Mouse (Mus musculus): ENCODE data around the gene Gadd45g. TPM values are rescaled to one million over a fixed set of nuclear protein-coding genes. Genes with fewer than 3 reads are reported as not detected.

The Gadd45g gene
- polyA plus RNA-seq, 1 experiment from 2014 or later = 33.0 TPM

DNA sequence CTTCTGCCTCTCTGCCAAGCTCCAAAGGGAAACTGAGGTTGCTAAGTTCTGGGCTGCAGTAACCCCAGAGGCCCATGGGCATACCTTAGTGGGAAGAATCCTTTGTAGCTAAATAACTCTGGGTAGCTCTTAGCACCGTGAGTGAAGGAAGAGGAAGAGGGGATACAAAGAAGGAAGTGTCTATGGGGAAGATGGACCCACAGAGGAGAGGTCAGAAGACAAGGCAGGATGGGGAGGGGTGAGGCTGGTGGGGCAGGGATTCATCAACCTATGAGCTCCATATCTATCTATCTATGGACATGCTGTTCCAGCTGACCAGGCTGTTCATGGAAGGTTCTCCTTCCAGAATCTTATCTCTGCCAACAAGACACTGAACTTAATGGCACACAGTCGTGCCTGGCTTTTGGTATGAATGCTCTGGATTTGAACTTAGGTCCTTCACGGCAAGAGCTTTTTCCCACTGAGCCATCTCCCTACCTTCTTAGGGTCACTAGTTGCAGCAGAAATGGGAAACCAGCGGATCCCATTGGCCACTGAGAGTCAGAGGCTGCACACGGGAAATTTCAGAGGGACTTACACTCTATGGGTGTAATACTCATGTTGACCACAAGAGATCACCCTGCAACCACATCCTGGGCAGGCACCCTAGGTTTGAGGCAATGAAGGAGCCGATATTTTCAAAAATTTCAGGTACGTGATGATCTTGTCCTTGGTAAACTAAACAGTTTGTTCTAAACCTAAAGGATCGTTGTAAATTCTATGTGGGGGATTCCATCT lies 7.0 kb upstream of the Gadd45g start:
- H3K9me3 ChIP-seq (ENCODE audit: control insufficient read depth, low read length) = no peaks in the 10 kb centered on the region
- ATAC-seq (replicated peaks; ENCODE audit: low FRiP score, low TSS enrichment, low read depth) (no peak), DNase-seq (ENCODE audit: low spot score) (no peak)
- 17% methylated on average over 8 of the region's 8 CpGs for WGBS
- H3K4me3 ChIP-seq (ENCODE audit: low read depth, low read length) = no peak overlapping the region
- H3K27ac ChIP-seq (ENCODE audit: low read depth) = no peak overlapping the region
- no peaks in the 10 kb centered on the region for H3K27me3 ChIP-seq (replicated peaks; ENCODE audit: control insufficient read depth, insufficient read depth, low read length)
- no peak overlapping the region for H3K9ac ChIP-seq (ENCODE audit: low read length)
- no peaks in the 10 kb centered on the region for H3K36me3 ChIP-seq (ENCODE audit: control insufficient read depth, insufficient read depth, low read length)
- H3K4me1 ChIP-seq (replicated peaks; ENCODE audit: control insufficient read depth, insufficient read depth, low read length) = peaks cover 7% of the 10 kb centered on the region
- no peak overlapping the region for H3K4me2 ChIP-seq (ENCODE audit: low read length)

DNA sequence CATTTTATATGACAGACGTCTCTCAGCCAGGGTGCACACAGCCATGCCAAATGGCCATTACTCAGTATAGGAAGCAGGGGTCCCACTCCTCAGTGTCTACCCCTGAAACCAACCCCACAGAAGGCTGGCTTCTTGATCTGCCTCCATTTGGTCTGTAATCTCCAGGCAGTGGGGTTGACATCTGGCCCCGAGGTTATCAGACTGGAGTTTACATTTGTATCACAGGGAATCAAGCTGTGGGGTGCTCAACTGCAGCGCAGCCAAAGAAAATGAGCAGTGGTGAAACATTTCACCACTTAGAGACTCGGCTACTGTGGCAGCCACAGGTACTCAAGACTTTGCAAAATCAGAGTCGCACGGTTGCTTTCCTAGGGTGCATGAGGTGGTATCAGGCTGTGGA lies 5.8 kb upstream of the Gadd45g start:
- Histone ChIP-seq H3K36me3 (ENCODE audit: control insufficient read depth, insufficient read depth, low read length) (no peaks in the 10 kb centered on the region), H3K4me2 (ENCODE audit: low read length) (no peak overlapping the region), H3K9ac (ENCODE audit: low read length) (no peak overlapping the region), H3K27ac (ENCODE audit: low read depth) (no peak overlapping the region), H3K27me3 (replicated peaks; ENCODE audit: control insufficient read depth, insufficient read depth, low read length) (no peaks in the 10 kb centered on the region), H3K9me3 (ENCODE audit: control insufficient read depth, low read length) (no peaks in the 10 kb centered on the region), H3K4me1 (replicated peaks; ENCODE audit: control insufficient read depth, insufficient read depth, low read length) (peaks cover 7% of the 10 kb centered on the region), H3K4me3 (ENCODE audit: low read depth, low read length) (no peak overlapping the region)
- no peak for DNase-seq (ENCODE audit: low spot score)
- whole genome bisulfite sequencing = 44% methylated on average over 6 of the region's 6 CpGs
- no peak for ATAC-seq (replicated peaks; ENCODE audit: low FRiP score, low TSS enrichment, low read depth)

DNA sequence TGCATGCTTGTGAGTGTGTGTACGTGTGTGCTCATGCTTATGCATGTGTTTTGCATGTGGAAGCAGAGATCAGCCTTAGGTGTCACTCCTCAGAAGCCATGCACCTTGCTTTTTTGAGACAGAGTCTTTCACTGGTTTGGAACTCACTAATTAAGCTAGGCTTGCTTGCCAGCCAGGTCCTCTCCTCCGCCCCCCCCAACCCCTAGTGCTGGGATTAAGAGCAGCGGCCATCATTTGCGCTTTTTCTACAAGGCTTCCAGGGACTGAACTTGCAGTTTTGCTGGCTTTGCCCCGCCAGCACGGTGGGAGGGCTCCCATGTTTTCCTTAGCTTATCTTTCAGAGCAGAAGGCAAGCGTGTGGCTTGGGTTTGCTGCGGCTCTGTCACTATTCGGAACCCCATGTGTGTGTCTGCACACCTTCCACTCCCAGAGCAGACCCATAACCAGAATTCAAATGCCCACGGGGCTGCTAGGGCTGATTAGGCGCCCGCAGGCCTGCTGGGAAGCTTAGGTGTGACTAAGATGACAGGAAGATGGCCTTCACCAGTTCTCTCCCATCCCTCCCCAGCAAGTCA lies 4.8 kb upstream of the Gadd45g start:
- no peak overlapping the region for H3K9ac ChIP-seq (ENCODE audit: low read length)
- DNase-seq (ENCODE audit: low spot score) (no peak), ATAC-seq (replicated peaks; ENCODE audit: low FRiP score, low TSS enrichment, low read depth) (no peak)
- no peaks in the 10 kb centered on the region for H3K36me3 ChIP-seq (ENCODE audit: control insufficient read depth, insufficient read depth, low read length)
- H3K4me2 ChIP-seq (ENCODE audit: low read length) = no peak overlapping the region
- 34% methylated on average over 12 of the region's 12 CpGs for WGBS
- no peaks in the 10 kb centered on the region for H3K9me3 ChIP-seq (ENCODE audit: control insufficient read depth, low read length)
- peaks cover 7% of the 10 kb centered on the region for H3K4me1 ChIP-seq (replicated peaks; ENCODE audit: control insufficient read depth, insufficient read depth, low read length)
- H3K4me3 ChIP-seq (ENCODE audit: low read depth, low read length) = no peak overlapping the region
- H3K27ac ChIP-seq (ENCODE audit: low read depth) = no peak overlapping the region
- no peaks in the 10 kb centered on the region for H3K27me3 ChIP-seq (replicated peaks; ENCODE audit: control insufficient read depth, insufficient read depth, low read length)

DNA sequence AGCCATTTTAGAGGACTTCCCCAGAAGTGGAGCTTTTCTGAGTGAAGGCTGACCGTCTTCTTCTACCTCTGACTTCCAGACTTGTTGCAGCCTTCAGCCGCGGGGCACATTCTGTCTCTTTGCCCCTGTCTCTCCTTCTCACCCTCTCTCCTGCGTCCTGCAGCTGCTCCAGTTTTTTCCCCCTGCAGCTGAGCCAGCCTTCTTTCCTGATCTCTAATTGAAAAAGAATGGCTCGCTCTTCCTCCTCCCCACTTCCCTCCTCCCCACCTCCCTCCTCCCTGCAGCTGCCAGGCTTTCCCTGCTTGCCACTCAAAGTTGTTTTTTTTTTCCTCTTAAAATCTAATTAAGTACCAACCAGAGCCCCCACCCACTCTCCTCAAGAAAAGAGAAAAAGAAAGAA lies 4.3 kb upstream of the Gadd45g start:
- no peaks in the 10 kb centered on the region for H3K9me3 ChIP-seq (ENCODE audit: control insufficient read depth, low read length)
- no peaks in the 10 kb centered on the region for H3K36me3 ChIP-seq (ENCODE audit: control insufficient read depth, insufficient read depth, low read length)
- 40% methylated on average over 5 of the region's 5 CpGs for WGBS
- H3K27ac ChIP-seq (ENCODE audit: low read depth) = no peak overlapping the region
- H3K4me3 ChIP-seq (ENCODE audit: low read depth, low read length) = no peak overlapping the region
- DNase-seq (ENCODE audit: low spot score) (no peak), ATAC-seq (replicated peaks; ENCODE audit: low FRiP score, low TSS enrichment, low read depth) (no peak)
- no peaks in the 10 kb centered on the region for H3K27me3 ChIP-seq (replicated peaks; ENCODE audit: control insufficient read depth, insufficient read depth, low read length)
- H3K4me1 ChIP-seq (replicated peaks; ENCODE audit: control insufficient read depth, insufficient read depth, low read length) = peaks cover 7% of the 10 kb centered on the region
- H3K9ac ChIP-seq (ENCODE audit: low read length) = no peak overlapping the region
- H3K4me2 ChIP-seq (ENCODE audit: low read length) = peak overlapping the region; percentile 28

DNA sequence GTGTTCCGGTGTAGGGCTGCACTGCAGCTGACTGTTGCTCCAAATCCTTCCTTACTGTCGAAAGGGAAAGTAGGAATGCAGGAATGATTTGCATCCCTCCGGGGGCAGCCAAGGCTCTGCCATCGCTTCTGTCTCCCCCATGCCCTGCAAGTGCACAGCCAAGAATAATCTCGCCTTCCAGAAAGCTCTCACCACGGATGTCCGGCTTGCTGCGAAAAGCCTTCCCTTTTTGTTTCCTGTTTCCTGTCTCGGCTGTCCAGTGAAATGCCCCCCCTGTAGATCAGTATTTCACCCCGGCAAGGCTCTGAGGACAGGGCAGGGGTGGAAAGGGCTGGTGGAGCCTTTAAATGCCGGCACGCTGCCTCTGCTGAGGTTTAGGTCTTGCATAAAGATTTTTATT lies 3.7 kb upstream of the Gadd45g start:
- H3K27me3 ChIP-seq (replicated peaks; ENCODE audit: control insufficient read depth, insufficient read depth, low read length) = no peaks in the 10 kb centered on the region
- no peak overlapping the region for H3K4me3 ChIP-seq (ENCODE audit: low read depth, low read length)
- H3K36me3 ChIP-seq (ENCODE audit: control insufficient read depth, insufficient read depth, low read length) = no peaks in the 10 kb centered on the region
- peaks cover 7% of the 10 kb centered on the region for H3K4me1 ChIP-seq (replicated peaks; ENCODE audit: control insufficient read depth, insufficient read depth, low read length)
- 17% methylated on average over 12 of the region's 12 CpGs for WGBS
- peak overlapping the region; percentile 28 for H3K4me2 ChIP-seq (ENCODE audit: low read length)
- no peaks in the 10 kb centered on the region for H3K9me3 ChIP-seq (ENCODE audit: control insufficient read depth, low read length)
- no peak overlapping the region for H3K9ac ChIP-seq (ENCODE audit: low read length)
- DNase-seq (ENCODE audit: low spot score) (no peak), ATAC-seq (replicated peaks; ENCODE audit: low FRiP score, low TSS enrichment, low read depth) (no peak)
- no peak overlapping the region for H3K27ac ChIP-seq (ENCODE audit: low read depth)

DNA sequence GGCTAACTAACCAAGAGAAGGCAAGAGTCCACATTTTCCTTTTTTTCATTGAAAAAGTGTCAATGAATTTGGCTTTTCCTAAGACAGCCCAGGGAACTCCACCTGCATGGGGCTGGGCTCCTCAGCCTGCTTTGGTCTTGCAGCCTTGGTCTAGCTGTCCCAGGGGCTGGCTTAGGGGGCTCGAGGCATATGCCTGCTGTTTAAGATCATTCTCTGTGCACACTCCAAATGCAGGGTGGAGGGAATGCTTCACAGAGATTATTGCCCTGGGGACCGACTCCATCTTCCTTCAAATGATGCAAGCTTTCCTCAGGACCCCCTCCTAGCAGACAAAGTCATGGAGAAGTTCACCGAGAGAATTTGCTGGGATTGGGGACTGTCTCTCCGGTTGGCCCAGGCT lies 3.2 kb upstream of the Gadd45g start:
- peaks cover 8% of the 10 kb centered on the region for H3K4me1 ChIP-seq (replicated peaks; ENCODE audit: control insufficient read depth, insufficient read depth, low read length)
- no peaks in the 10 kb centered on the region for H3K27me3 ChIP-seq (replicated peaks; ENCODE audit: control insufficient read depth, insufficient read depth, low read length)
- no peaks in the 10 kb centered on the region for H3K9me3 ChIP-seq (ENCODE audit: control insufficient read depth, low read length)
- no peaks in the 10 kb centered on the region for H3K36me3 ChIP-seq (ENCODE audit: control insufficient read depth, insufficient read depth, low read length)
- ATAC-seq (replicated peaks; ENCODE audit: low FRiP score, low TSS enrichment, low read depth) (no peak), DNase-seq (ENCODE audit: low spot score) (no peak)
- H3K27ac ChIP-seq (ENCODE audit: low read depth) = no peak overlapping the region
- H3K4me2 ChIP-seq (ENCODE audit: low read length) = no peak overlapping the region
- H3K9ac ChIP-seq (ENCODE audit: low read length) = no peak overlapping the region
- WGBS = 74% methylated on average over 4 of the region's 4 CpGs
- H3K4me3 ChIP-seq (ENCODE audit: low read depth, low read length) = no peak overlapping the region

DNA sequence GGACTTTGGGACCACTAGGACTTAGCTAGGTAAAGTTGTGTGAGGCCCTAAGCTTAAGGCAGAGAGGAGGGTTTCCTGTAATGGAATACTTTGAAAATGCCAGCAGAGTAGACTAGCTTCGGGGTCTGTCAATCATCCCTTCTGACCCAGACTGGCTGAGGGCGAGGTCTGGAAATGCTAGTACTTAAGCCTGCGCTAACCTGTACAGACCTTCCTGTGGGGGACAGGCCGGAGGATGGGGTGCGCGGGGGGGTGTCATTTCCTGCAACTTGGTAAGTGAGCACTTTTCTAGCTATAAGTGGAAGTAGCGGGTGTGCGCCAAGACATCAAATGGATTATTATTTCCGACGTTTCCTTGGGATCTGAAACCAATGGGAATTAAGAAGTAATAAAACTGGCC lies 2.4 kb upstream of the Gadd45g start:
- Histone ChIP-seq H3K4me2 (ENCODE audit: low read length) (no peak overlapping the region), H3K27ac (ENCODE audit: low read depth) (no peak overlapping the region), H3K4me1 (replicated peaks; ENCODE audit: control insufficient read depth, insufficient read depth, low read length) (peaks cover 17% of the 10 kb centered on the region), H3K9me3 (ENCODE audit: control insufficient read depth, low read length) (no peaks in the 10 kb centered on the region), H3K9ac (ENCODE audit: low read length) (no peak overlapping the region), H3K4me3 (ENCODE audit: low read depth, low read length) (no peak overlapping the region), H3K27me3 (replicated peaks; ENCODE audit: control insufficient read depth, insufficient read depth, low read length) (no peaks in the 10 kb centered on the region), H3K36me3 (ENCODE audit: control insufficient read depth, insufficient read depth, low read length) (no peaks in the 10 kb centered on the region)
- DNase-seq (ENCODE audit: low spot score) (no peak), ATAC-seq (replicated peaks; ENCODE audit: low FRiP score, low TSS enrichment, low read depth) (no peak)
- 82% methylated on average over 10 of the region's 10 CpGs for WGBS

DNA sequence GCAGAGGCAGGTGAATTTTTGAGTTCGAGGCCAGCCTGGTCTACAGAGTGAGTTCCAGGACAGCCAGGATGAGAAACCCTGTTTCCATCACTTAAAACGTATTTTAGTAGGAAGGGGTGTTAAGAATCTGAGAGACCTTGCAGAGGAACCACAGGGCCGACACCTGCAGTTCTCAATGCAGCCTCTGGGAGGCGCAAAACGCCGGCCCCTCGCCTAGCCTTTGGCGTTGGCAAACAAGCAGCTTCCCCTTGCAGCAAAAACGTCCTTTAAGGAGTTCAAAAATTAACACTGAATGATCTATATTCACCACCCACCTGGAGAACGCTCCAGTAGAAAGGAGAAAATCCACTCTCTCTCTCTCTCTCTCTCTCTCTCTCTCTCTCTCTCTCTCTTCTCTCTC lies 1.8 kb upstream of the Gadd45g start:
- H3K9me3 ChIP-seq (ENCODE audit: control insufficient read depth, low read length) = no peaks in the 10 kb centered on the region
- H3K4me3 ChIP-seq (ENCODE audit: low read depth, low read length) = no peak overlapping the region
- no peaks in the 10 kb centered on the region for H3K36me3 ChIP-seq (ENCODE audit: control insufficient read depth, insufficient read depth, low read length)
- H3K9ac ChIP-seq (ENCODE audit: low read length) = no peak overlapping the region
- H3K4me2 ChIP-seq (ENCODE audit: low read length) = no peak overlapping the region
- peaks cover 22% of the 10 kb centered on the region for H3K4me1 ChIP-seq (replicated peaks; ENCODE audit: control insufficient read depth, insufficient read depth, low read length)
- H3K27ac ChIP-seq (ENCODE audit: low read depth) = no peak overlapping the region
- no peaks in the 10 kb centered on the region for H3K27me3 ChIP-seq (replicated peaks; ENCODE audit: control insufficient read depth, insufficient read depth, low read length)
- peak; percentile 90 for DNase-seq (ENCODE audit: low spot score)
- WGBS = 13% methylated on average over 10 of the region's 10 CpGs
- ATAC-seq (replicated peaks; ENCODE audit: low FRiP score, low TSS enrichment, low read depth) = no peak

DNA sequence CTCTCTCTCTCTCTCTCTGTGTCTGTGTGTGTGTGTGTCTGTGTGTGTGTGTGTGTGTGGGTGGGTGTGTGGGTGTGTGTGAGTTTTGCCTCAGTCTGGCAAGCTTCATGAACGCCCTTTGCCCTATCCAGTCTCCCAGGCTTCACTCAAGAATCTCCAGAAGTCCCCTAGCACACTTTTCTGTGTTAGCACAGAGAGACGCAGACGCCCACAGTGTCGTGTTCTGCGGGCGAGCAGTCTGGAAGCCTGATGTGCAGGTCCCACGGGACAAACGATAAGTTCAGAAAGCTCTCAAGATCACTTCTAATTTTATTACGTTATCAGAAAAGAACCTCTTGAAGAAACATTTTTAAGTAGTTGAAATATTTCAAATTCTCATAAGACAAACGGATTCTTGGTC lies 1.4 kb upstream of the Gadd45g start:
- Histone ChIP-seq H3K9ac (ENCODE audit: low read length) (no peak overlapping the region), H3K4me2 (ENCODE audit: low read length) (peak overlapping the region; percentile 95), H3K36me3 (ENCODE audit: control insufficient read depth, insufficient read depth, low read length) (no peaks in the 10 kb centered on the region), H3K4me3 (ENCODE audit: low read depth, low read length) (no peak overlapping the region), H3K4me1 (replicated peaks; ENCODE audit: control insufficient read depth, insufficient read depth, low read length) (peaks cover 26% of the 10 kb centered on the region), H3K27me3 (replicated peaks; ENCODE audit: control insufficient read depth, insufficient read depth, low read length) (no peaks in the 10 kb centered on the region), H3K27ac (ENCODE audit: low read depth) (no peak overlapping the region), H3K9me3 (ENCODE audit: control insufficient read depth, low read length) (no peaks in the 10 kb centered on the region)
- 7% methylated on average over 10 of the region's 10 CpGs for WGBS
- DNase-seq (ENCODE audit: low spot score) = no peak
- no peak for ATAC-seq (replicated peaks; ENCODE audit: low FRiP score, low TSS enrichment, low read depth)

Measured in intestine, embryonic 14.5 days (tissue).